Mouse (Mus musculus): ENCODE results near the gene Supt6. TPM values are rescaled to one million over a fixed set of nuclear protein-coding genes. Genes with fewer than 3 reads are reported as not detected.

Supt6 gene
- polyA plus RNA-seq, 1 experiment from 2014 or later: 11.4 TPM

- Histone ChIP-seq H3K27me3 (replicated peaks; ENCODE audit: insufficient read depth, low read length) (no peaks in the 10 kb centered on the region), H3K36me3 (ENCODE audit: insufficient read depth, low read length) (no peaks in the 10 kb centered on the region), H3K9me3 (ENCODE audit: low read length) (no peaks in the 10 kb centered on the region), H3K27ac (ENCODE audit: low read length) (peak overlapping the region; percentile 94), H3K4me1 (ENCODE audit: insufficient read depth, low read depth, low read length) (peaks cover 23% of the 10 kb centered on the region), H3K9ac (replicated peaks; ENCODE audit: low read depth) (0 out of 2 replicates have a peak overlapping the region, but pooled peaks have one; percentile 72), H3K4me3 (ENCODE audit: low read depth, low read length) (no peak overlapping the region), H3K4me2 (replicated peaks; ENCODE audit: low read depth, low read length) (peak overlapping the region; percentile 95)
- 62% methylated on average over 2 of the region's 2 CpGs for WGBS
- ATAC-seq: no peak
- no peak for TF ChIP-seq EP300 (IDR thresholded peaks at IDR 0.05)
- TF ChIP-seq CTCF (IDR thresholded peaks at IDR 0.05): no peak
- no peak for DNase-seq (ENCODE audit: low spot score)
These were observed 82.7 kb downstream of the Supt6 start for GRCm38 (mm10) chr11:78163045-78163444.

- Histone ChIP-seq H3K27me3 (replicated peaks; ENCODE audit: insufficient read depth, low read length) (no peaks in the 10 kb centered on the region), H3K27ac (ENCODE audit: low read length) (peak overlapping the region; percentile 94; the same call in 1 of the 2 replicates), H3K9ac (replicated peaks; ENCODE audit: low read depth) (0 out of 2 replicates have a peak overlapping the region, but pooled peaks have one; percentile 72), H3K4me3 (ENCODE audit: low read depth, low read length) (no peak overlapping the region), H3K9me3 (ENCODE audit: low read length) (no peaks in the 10 kb centered on the region), H3K36me3 (ENCODE audit: insufficient read depth, low read length) (no peaks in the 10 kb centered on the region), H3K4me1 (ENCODE audit: insufficient read depth, low read depth, low read length) (peaks cover 23% of the 10 kb centered on the region), H3K4me2 (replicated peaks; ENCODE audit: low read depth, low read length) (no peak overlapping the region; the same call in 1 of the 2 replicates)
- WGBS: 37% methylated on average over 6 of the region's 6 CpGs
- TF ChIP-seq CTCF (IDR thresholded peaks at IDR 0.05) (no peak), EP300 (IDR thresholded peaks at IDR 0.05) (no peak)
- DNase-seq (ENCODE audit: low spot score) (no peak), ATAC-seq (no peak)
These were observed 83.3 kb downstream of the Supt6 start for GRCm38 (mm10) chr11:78162504-78162903.

- H3K27me3 ChIP-seq (replicated peaks; ENCODE audit: insufficient read depth, low read length): no peaks in the 10 kb centered on the region
- TF ChIP-seq EP300 (IDR thresholded peaks at IDR 0.05): no peak
- no peak for TF ChIP-seq CTCF (IDR thresholded peaks at IDR 0.05)
- H3K27ac ChIP-seq (ENCODE audit: low read length): peak overlapping the region; percentile 14; the same call in 1 of the 2 replicates
- H3K4me3 ChIP-seq (ENCODE audit: low read depth, low read length): no peak overlapping the region
- no peaks in the 10 kb centered on the region for H3K9me3 ChIP-seq (ENCODE audit: low read length)
- H3K4me2 ChIP-seq (replicated peaks; ENCODE audit: low read depth, low read length): no peak overlapping the region
- 16% methylated on average over 4 of the region's 4 CpGs for WGBS
- no peak for DNase-seq (ENCODE audit: low spot score)
- ATAC-seq: no peak
- H3K4me1 ChIP-seq (ENCODE audit: insufficient read depth, low read depth, low read length): peaks cover 23% of the 10 kb centered on the region
- no peak overlapping the region for H3K9ac ChIP-seq (replicated peaks; ENCODE audit: low read depth)
- H3K36me3 ChIP-seq (ENCODE audit: insufficient read depth, low read length): no peaks in the 10 kb centered on the region
These were observed 83.8 kb downstream of the Supt6 start for GRCm38 (mm10) chr11:78161968-78162367.

GRCm38 (mm10) chr11:78161169-78161568 lies 84.6 kb downstream of the Supt6 start:
- no peak for ATAC-seq
- H3K4me1 ChIP-seq (ENCODE audit: insufficient read depth, low read depth, low read length): peaks cover 19% of the 10 kb centered on the region
- DNase-seq (ENCODE audit: low spot score): no peak
- no peak overlapping the region for H3K4me3 ChIP-seq (ENCODE audit: low read depth, low read length)
- no peak overlapping the region for H3K4me2 ChIP-seq (replicated peaks; ENCODE audit: low read depth, low read length)
- TF ChIP-seq EP300 (IDR thresholded peaks at IDR 0.05) (no peak), CTCF (IDR thresholded peaks at IDR 0.05) (no peak)
- no peaks in the 10 kb centered on the region for H3K9me3 ChIP-seq (ENCODE audit: low read length)
- H3K9ac ChIP-seq (replicated peaks; ENCODE audit: low read depth): no peak overlapping the region
- WGBS: 76% methylated on average over 14 of the region's 14 CpGs
- H3K27ac ChIP-seq (ENCODE audit: low read length): no peak overlapping the region
- H3K27me3 ChIP-seq (replicated peaks; ENCODE audit: insufficient read depth, low read length): no peaks in the 10 kb centered on the region
- no peaks in the 10 kb centered on the region for H3K36me3 ChIP-seq (ENCODE audit: insufficient read depth, low read length)

GRCm38 (mm10) chr11:78160675-78161074 lies 85.1 kb downstream of the Supt6 start:
- no peaks in the 10 kb centered on the region for H3K36me3 ChIP-seq (ENCODE audit: insufficient read depth, low read length)
- no peaks in the 10 kb centered on the region for H3K27me3 ChIP-seq (replicated peaks; ENCODE audit: insufficient read depth, low read length)
- no peak for DNase-seq (ENCODE audit: low spot score)
- peaks cover 14% of the 10 kb centered on the region; the same call in 1 of the 2 replicates for H3K4me1 ChIP-seq (ENCODE audit: insufficient read depth, low read depth, low read length)
- H3K4me2 ChIP-seq (replicated peaks; ENCODE audit: low read depth, low read length): no peak overlapping the region
- TF ChIP-seq EP300 (IDR thresholded peaks at IDR 0.05): no peak
- no peak for TF ChIP-seq CTCF (IDR thresholded peaks at IDR 0.05)
- 0 out of 2 replicates have a peak overlapping the region, but pooled peaks have one; percentile 12 for H3K27ac ChIP-seq (ENCODE audit: low read length)
- 73% methylated on average over 3 of the region's 3 CpGs for WGBS
- H3K9ac ChIP-seq (replicated peaks; ENCODE audit: low read depth): no peak overlapping the region
- ATAC-seq: no peak
- no peaks in the 10 kb centered on the region for H3K9me3 ChIP-seq (ENCODE audit: low read length)
- H3K4me3 ChIP-seq (ENCODE audit: low read depth, low read length): no peak overlapping the region

- ATAC-seq (no peak), DNase-seq (ENCODE audit: low spot score) (no peak)
- no peak overlapping the region for H3K4me2 ChIP-seq (replicated peaks; ENCODE audit: low read depth, low read length)
- H3K9ac ChIP-seq (replicated peaks; ENCODE audit: low read depth): no peak overlapping the region
- H3K36me3 ChIP-seq (ENCODE audit: insufficient read depth, low read length): no peaks in the 10 kb centered on the region
- no peak overlapping the region for H3K4me3 ChIP-seq (ENCODE audit: low read depth, low read length)
- H3K4me1 ChIP-seq (ENCODE audit: insufficient read depth, low read depth, low read length): peaks cover 14% of the 10 kb centered on the region; the same call in 1 of the 2 replicates
- H3K27me3 ChIP-seq (replicated peaks; ENCODE audit: insufficient read depth, low read length): no peaks in the 10 kb centered on the region
- TF ChIP-seq EP300 (IDR thresholded peaks at IDR 0.05) (no peak), CTCF (IDR thresholded peaks at IDR 0.05) (no peak)
- WGBS: 73% methylated on average over 18 of the region's 18 CpGs
- H3K9me3 ChIP-seq (ENCODE audit: low read length): no peaks in the 10 kb centered on the region
- H3K27ac ChIP-seq (ENCODE audit: low read length): 0 out of 2 replicates have a peak overlapping the region, but pooled peaks have one; percentile 12
These were observed 85.6 kb downstream of the Supt6 start for GRCm38 (mm10) chr11:78160171-78160570.
